Mouse (Mus musculus): ENCODE measurements around the gene Ext2. TPM values are rescaled to one million over a fixed set of nuclear protein-coding genes. Genes with fewer than 3 reads are reported as not detected.

Gene Ext2
- polyA plus RNA-seq, 1 experiment, result 78.9 TPM

- H3ac ChIP-seq (ENCODE audit: control insufficient read depth, insufficient read length), result no peak overlapping the region
- H3K36me3 ChIP-seq (ENCODE audit: control insufficient read depth, insufficient read depth), result no peaks in the 10 kb centered on the region
Measured at GRCm38 (mm10) chr2:93836232-93836785, 13.9 kb upstream of the Ext2 start.

DNA sequence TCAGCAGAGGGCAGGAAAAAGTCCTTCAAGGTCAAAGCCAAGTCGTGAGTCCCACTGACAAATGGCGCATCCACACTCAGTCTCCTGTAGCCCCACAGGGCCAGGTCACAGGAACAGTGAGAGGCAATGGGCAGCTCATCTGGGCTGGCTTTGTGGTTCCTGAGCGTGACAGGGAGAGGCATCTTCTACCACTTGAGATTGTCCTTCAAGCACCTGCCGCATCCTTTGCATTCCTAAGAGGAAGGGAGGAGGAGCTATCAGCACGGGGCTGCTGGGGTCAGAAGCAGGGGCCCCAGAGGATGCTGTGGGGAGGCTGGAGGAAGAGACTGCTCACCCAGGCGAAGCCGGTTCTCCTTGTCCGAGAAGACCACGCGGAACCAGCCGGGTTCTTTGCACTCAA, 13.2 kb upstream of the Ext2 start:
- Histone ChIP-seq H3K4me2 (ENCODE audit: low read depth) (no peak overlapping the region), H3K79me2 (ENCODE audit: control insufficient read depth, insufficient read depth) (no peaks in the 10 kb centered on the region), H3K4me3 (no peak overlapping the region), H3K27me3 (ENCODE audit: control insufficient read depth, insufficient read depth, insufficient read length) (no peaks in the 10 kb centered on the region), H3ac (ENCODE audit: control insufficient read depth, insufficient read length) (no peak overlapping the region), H3K36me3 (ENCODE audit: control insufficient read depth, insufficient read depth) (no peaks in the 10 kb centered on the region)
- TF ChIP-seq E2F4 (IDR thresholded peaks at IDR 0.05; ENCODE audit: insufficient read depth) (no peak), MYOG (IDR thresholded peaks at IDR 0.05; ENCODE audit: control insufficient read depth in 1 of 3, insufficient read depth in 1 of 3, insufficient read length in 2 of 3, low read depth in 2 of 3) (no peak), REST (IDR thresholded peaks at IDR 0.05; ENCODE audit: insufficient read depth, insufficient read length) (no peak), MAX (IDR thresholded peaks at IDR 0.05; ENCODE audit: low read depth) (no peak), CEBPB (IDR thresholded peaks at IDR 0.05; ENCODE audit: insufficient read depth, poor library complexity, severe bottlenecking) (no peak), MYOD1 (IDR thresholded peaks at IDR 0.05; ENCODE audit: control insufficient read depth in 1 of 3, insufficient read length in 2 of 3, low read depth in 2 of 3) (no peak), SRF (IDR thresholded peaks at IDR 0.05; ENCODE audit: control insufficient read depth, insufficient read length, low read depth) (no peak), TCF12 (IDR thresholded peaks at IDR 0.05; ENCODE audit: insufficient read depth, poor library complexity, severe bottlenecking) (no peak), USF1 (IDR thresholded peaks at IDR 0.05; ENCODE audit: low read depth) (no peak), POLR2A (IDR thresholded peaks at IDR 0.05; ENCODE audit: insufficient read length, low read depth) (no peak), TCF3 (IDR thresholded peaks at IDR 0.05; ENCODE audit: insufficient read length, low read depth) (no peak), POLR2AphosphoS2 (IDR thresholded peaks at IDR 0.05; ENCODE audit: insufficient read length, low read depth) (no peak)

More at GRCm38 (mm10) chr2:93836232-93836785, 13.9 kb upstream of the Ext2 start:
- H3K4me3 ChIP-seq, result no peak overlapping the region
- no peak overlapping the region for H3K4me2 ChIP-seq (ENCODE audit: low read depth)
- TF ChIP-seq MYOG (IDR thresholded peaks at IDR 0.05; ENCODE audit: control insufficient read depth in 1 of 3, insufficient read depth in 1 of 3, insufficient read length in 2 of 3, low read depth in 2 of 3), result no peak
- no peak for TF ChIP-seq REST (IDR thresholded peaks at IDR 0.05; ENCODE audit: insufficient read depth, insufficient read length)
- no peak for TF ChIP-seq SRF (IDR thresholded peaks at IDR 0.05; ENCODE audit: control insufficient read depth, insufficient read length, low read depth)
- no peak for TF ChIP-seq POLR2A (IDR thresholded peaks at IDR 0.05; ENCODE audit: insufficient read length, low read depth)
- TF ChIP-seq E2F4 (IDR thresholded peaks at IDR 0.05; ENCODE audit: insufficient read depth), result no peak
- no peak for TF ChIP-seq USF1 (IDR thresholded peaks at IDR 0.05; ENCODE audit: low read depth)
- no peak for TF ChIP-seq POLR2AphosphoS2 (IDR thresholded peaks at IDR 0.05; ENCODE audit: insufficient read length, low read depth)
- no peak for TF ChIP-seq MYOD1 (IDR thresholded peaks at IDR 0.05; ENCODE audit: control insufficient read depth in 1 of 3, insufficient read length in 2 of 3, low read depth in 2 of 3)
- TF ChIP-seq TCF12 (IDR thresholded peaks at IDR 0.05; ENCODE audit: insufficient read depth, poor library complexity, severe bottlenecking), result no peak
- H3K79me2 ChIP-seq (ENCODE audit: control insufficient read depth, insufficient read depth), result no peaks in the 10 kb centered on the region
- no peaks in the 10 kb centered on the region for H3K27me3 ChIP-seq (ENCODE audit: control insufficient read depth, insufficient read depth, insufficient read length)

- Histone ChIP-seq H3K79me2 (ENCODE audit: control insufficient read depth, insufficient read depth) (peaks cover 7% of the 10 kb centered on the region), H3K4me2 (ENCODE audit: low read depth) (peak overlapping the region; percentile 38), H3K27me3 (ENCODE audit: control insufficient read depth, insufficient read depth, insufficient read length) (no peaks in the 10 kb centered on the region), H3K36me3 (ENCODE audit: control insufficient read depth, insufficient read depth) (no peaks in the 10 kb centered on the region), H3K4me3 (no peak overlapping the region), H3ac (ENCODE audit: control insufficient read depth, insufficient read length) (no peak overlapping the region)
- TF ChIP-seq REST (IDR thresholded peaks at IDR 0.05; ENCODE audit: insufficient read depth, insufficient read length) (no peak), E2F4 (IDR thresholded peaks at IDR 0.05; ENCODE audit: insufficient read depth) (no peak), USF1 (IDR thresholded peaks at IDR 0.05; ENCODE audit: low read depth) (no peak), TCF3 (IDR thresholded peaks at IDR 0.05; ENCODE audit: insufficient read length, low read depth) (no peak), TCF12 (IDR thresholded peaks at IDR 0.05; ENCODE audit: insufficient read depth, poor library complexity, severe bottlenecking) (no peak), MYOD1 (IDR thresholded peaks at IDR 0.05; ENCODE audit: control insufficient read depth in 1 of 3, insufficient read length in 2 of 3, low read depth in 2 of 3) (no peak), POLR2AphosphoS2 (IDR thresholded peaks at IDR 0.05; ENCODE audit: insufficient read length, low read depth) (no peak), SRF (IDR thresholded peaks at IDR 0.05; ENCODE audit: control insufficient read depth, insufficient read length, low read depth) (no peak), POLR2A (IDR thresholded peaks at IDR 0.05; ENCODE audit: insufficient read length, low read depth) (no peak), CEBPB (IDR thresholded peaks at IDR 0.05; ENCODE audit: insufficient read depth, poor library complexity, severe bottlenecking) (no peak), MAX (IDR thresholded peaks at IDR 0.05; ENCODE audit: low read depth) (no peak), MYOG (IDR thresholded peaks at IDR 0.05; ENCODE audit: control insufficient read depth in 1 of 3, insufficient read depth in 1 of 3, insufficient read length in 2 of 3, low read depth in 2 of 3) (no peak)
Measured at GRCm38 (mm10) chr2:93823519-93823918, 1.2 kb upstream of the Ext2 start.

- TF ChIP-seq TCF12 (IDR thresholded peaks at IDR 0.05; ENCODE audit: insufficient read depth, poor library complexity, severe bottlenecking) (no peak), POLR2A (IDR thresholded peaks at IDR 0.05; ENCODE audit: insufficient read length, low read depth) (no peak), REST (IDR thresholded peaks at IDR 0.05; ENCODE audit: insufficient read depth, insufficient read length) (no peak), MAX (IDR thresholded peaks at IDR 0.05; ENCODE audit: low read depth) (no peak), USF1 (IDR thresholded peaks at IDR 0.05; ENCODE audit: low read depth) (no peak), POLR2AphosphoS2 (IDR thresholded peaks at IDR 0.05; ENCODE audit: insufficient read length, low read depth) (no peak), CEBPB (IDR thresholded peaks at IDR 0.05; ENCODE audit: insufficient read depth, poor library complexity, severe bottlenecking) (no peak), E2F4 (IDR thresholded peaks at IDR 0.05; ENCODE audit: insufficient read depth) (no peak), TCF3 (IDR thresholded peaks at IDR 0.05; ENCODE audit: insufficient read length, low read depth) (no peak), SRF (IDR thresholded peaks at IDR 0.05; ENCODE audit: control insufficient read depth, insufficient read length, low read depth) (no peak)
- Histone ChIP-seq H3K4me3 (no peak overlapping the region), H3K79me2 (ENCODE audit: control insufficient read depth, insufficient read depth) (peaks cover 7% of the 10 kb centered on the region), H3K4me2 (ENCODE audit: low read depth) (no peak overlapping the region), H3K27me3 (ENCODE audit: control insufficient read depth, insufficient read depth, insufficient read length) (no peaks in the 10 kb centered on the region), H3ac (ENCODE audit: control insufficient read depth, insufficient read length) (no peak overlapping the region), H3K36me3 (ENCODE audit: control insufficient read depth, insufficient read depth) (no peaks in the 10 kb centered on the region)
Measured at GRCm38 (mm10) chr2:93817791-93818190, 4.6 kb downstream of the Ext2 start.

Data from myocyte (in vitro differentiated cells).